Mouse (Mus musculus) liver, embryonic 16.5 days (tissue): ENCODE results near the gene Ftl1. TPM values are rescaled to one million over a fixed set of nuclear protein-coding genes. Genes with fewer than 3 reads are reported as not detected.
A peak's percentile ranks its signal among the peaks of the same experiment; 100 is the strongest.
"Not testable (repeated sequence)": the region's sequence is repeated elsewhere in the genome, so short reads cannot be mapped to it uniquely, and the experiment has no call there.

Source experiments
- ATAC-seq: fragments of 200-750 bp; cut with Nextera tagmentation; 2 replicates; pipeline ENCODE4 v1.8.0; 2017; ENCODE audit warnings: low read depth, mild to moderate bottlenecking, moderate number of reproducible peaks, moderate library complexity
- H3K27ac ChIP-seq: fragments of 300-500 bp; sonication (generic); 2 replicates; pipeline ENCODE4 v1.5.1; 2014; ENCODE audit warnings: mild to moderate bottlenecking, low read length
- H3K27me3 ChIP-seq: fragments of 300-500 bp; sonication (generic); 2 replicates; pipeline ENCODE4 v1.6.1; 2014; ENCODE audit warnings: low read depth, low read length, mixed read lengths; ENCODE audit not compliant: control insufficient read depth, insufficient read depth
- H3K36me3 ChIP-seq: fragments of 300-500 bp; sonication (generic); 2 replicates; pipeline ENCODE4 v1.6.1; 2014; ENCODE audit warnings: mild to moderate bottlenecking; ENCODE audit not compliant: control insufficient read depth, insufficient read depth
- H3K4me1 ChIP-seq: fragments of 300-500 bp; sonication (generic); 2 replicates; pipeline ENCODE4 v1.6.1; 2014; ENCODE audit warnings: low read depth, low read length, mixed read lengths; ENCODE audit not compliant: control insufficient read depth
- H3K4me2 ChIP-seq: fragments of 300-500 bp; sonication (generic); 2 replicates; pipeline ENCODE4 v1.6.1; 2014; ENCODE audit warnings: low read depth, low read length, mixed read lengths
- H3K4me3 ChIP-seq: fragments of 300-500 bp; sonication (generic); 2 replicates; pipeline ENCODE4 v1.5.1; 2014; ENCODE audit warnings: low read depth, mild to moderate bottlenecking, low read length
- H3K9ac ChIP-seq: fragments of 300-500 bp; sonication (generic); 2 replicates; pipeline ENCODE4 v1.6.1; 2014; ENCODE audit warnings: low read depth, low read length
- H3K9me3 ChIP-seq: fragments of 300-500 bp; sonication (generic); replicated peaks from 2 replicates; pipeline ENCODE4 v1.6.1; 2016; ENCODE audit warnings: low read length; ENCODE audit not compliant: control insufficient read depth
- WGBS: fragments of 180-500 bp; shearing (Covaris S2); extraction: QIAGEN DNeasy Blood & Tissue Kit; methylation state at CpG from one replicate; pipeline ENCODE4 v1.1.7; 2014; ENCODE audit not compliant: insufficient replicate concordance; 5-methylcytosine and 5-hydroxymethylcytosine counted together
- polyA plus RNA-seq: library from polyadenylated mRNA; unstranded; fragments of >200 nt; fragmentation: Nextera tagmentation; extraction: Ambion mirVana; gene quantifications from 2 replicates; pipeline ENCODE4 v1.2.1, GENCODE M21; 2015

Gene Ftl1
- polyA plus RNA-seq, 1 experiment from 2014 or later: 6,125 TPM

GRCm38 (mm10) chr7:45466283-45467089 lies 6.8 kb upstream of the Ftl1 start, which contains the start of gene Bax:
Gene Bax, minus strand, starts transcription at chr7:45466898.
- peak within 1 kb of the TSS; percentile 77 for H3K27ac ChIP-seq
- peak within 1 kb of the TSS; percentile 78 for H3K4me3 ChIP-seq
- H3K27me3 ChIP-seq: no peaks in the 10 kb centered on the region
- peaks cover 11% of the 10 kb centered on the region for H3K36me3 ChIP-seq
- H3K4me2 ChIP-seq: peak within 1 kb of the TSS; percentile 93
- H3K9me3 ChIP-seq: no peaks in the 10 kb centered on the region
- peak within 1 kb of the TSS; percentile 90 for H3K9ac ChIP-seq
- peaks cover 35% of the 10 kb centered on the region for H3K4me1 ChIP-seq
- under 1% methylated on average over 58 of the region's 58 CpGs for WGBS
- ATAC-seq: peak; percentile 83

GRCm38 (mm10) chr7:45465549-45465948 lies 5.9 kb upstream of the Ftl1 start:
- H3K4me1 ChIP-seq: peaks cover 36% of the 10 kb centered on the region
- H3K4me3 ChIP-seq: peak overlapping the region; percentile 78
- H3K27me3 ChIP-seq: no peaks in the 10 kb centered on the region
- H3K27ac ChIP-seq: no peak overlapping the region
- no peaks in the 10 kb centered on the region for H3K9me3 ChIP-seq
- 72% methylated on average over 9 of the region's 9 CpGs for WGBS
- ATAC-seq: no peak
- peak overlapping the region; percentile 93 for H3K4me2 ChIP-seq
- peaks cover 11% of the 10 kb centered on the region for H3K36me3 ChIP-seq
- peak overlapping the region; percentile 90 for H3K9ac ChIP-seq

- no peak overlapping the region for H3K4me2 ChIP-seq
- H3K4me3 ChIP-seq: peak overlapping the region; percentile 78
- 88% methylated on average over 12 of the region's 12 CpGs for WGBS
Observed at GRCm38 (mm10) chr7:45465112-45465511, 5.4 kb upstream of the Ftl1 start.

GRCm38 (mm10) chr7:45463987-45464778 lies 4.5 kb upstream of the Ftl1 start:
- 0 out of 2 replicates have a peak overlapping the region, but pooled peaks have one; percentile 43 for H3K27ac ChIP-seq
- WGBS: 84% methylated on average over 7 of the region's 7 CpGs
- H3K27me3 ChIP-seq: no peaks in the 10 kb centered on the region
- no peak for ATAC-seq
- H3K4me1 ChIP-seq: peaks cover 43% of the 10 kb centered on the region
- H3K9me3 ChIP-seq: no peaks in the 10 kb centered on the region
- H3K4me2 ChIP-seq: no peak overlapping the region
- no peak overlapping the region for H3K9ac ChIP-seq
- no peak overlapping the region for H3K4me3 ChIP-seq
- peaks cover 11% of the 10 kb centered on the region for H3K36me3 ChIP-seq

More at GRCm38 (mm10) chr7:45465112-45465511, 5.4 kb upstream of the Ftl1 start:
- no peaks in the 10 kb centered on the region for H3K9me3 ChIP-seq
- H3K36me3 ChIP-seq: peaks cover 11% of the 10 kb centered on the region
- H3K27ac ChIP-seq: no peak overlapping the region
- peaks cover 40% of the 10 kb centered on the region for H3K4me1 ChIP-seq
- no peak overlapping the region for H3K9ac ChIP-seq
- no peaks in the 10 kb centered on the region for H3K27me3 ChIP-seq
- ATAC-seq: no peak

GRCm38 (mm10) chr7:45462868-45463267 lies 3.2 kb upstream of the Ftl1 start:
- WGBS: 70% methylated on average over 4 of the region's 4 CpGs

GRCm38 (mm10) chr7:45462325-45462724 lies 2.6 kb upstream of the Ftl1 start:
- Histone ChIP-seq H3K36me3 (peaks cover 27% of the 10 kb centered on the region), H3K9ac (no peak overlapping the region), H3K27ac (peak overlapping the region; percentile 99; the same call in 1 of the 2 replicates), H3K4me1 (peaks cover 54% of the 10 kb centered on the region), H3K4me3 (no peak overlapping the region), H3K4me2 (no peak overlapping the region), H3K27me3 (no peaks in the 10 kb centered on the region), H3K9me3 (no peaks in the 10 kb centered on the region)
- 77% methylated on average over 4 of the region's 4 CpGs for WGBS
- ATAC-seq: no peak

More at GRCm38 (mm10) chr7:45462868-45463267, 3.2 kb upstream of the Ftl1 start:
- ATAC-seq, H3K4me3 ChIP-seq, H3K9ac ChIP-seq, H3K27ac ChIP-seq, H3K4me2 ChIP-seq, H3K27me3 ChIP-seq, H3K9me3 ChIP-seq: not testable (repeated sequence)
- peaks cover 49% of the 10 kb centered on the region for H3K4me1 ChIP-seq
- peaks cover 21% of the 10 kb centered on the region for H3K36me3 ChIP-seq

- Histone ChIP-seq H3K9ac (peak overlapping the region; percentile 52; the same call in 1 of the 2 replicates), H3K9me3 (no peaks in the 10 kb centered on the region), H3K4me3 (peak overlapping the region; percentile 35), H3K27me3 (no peaks in the 10 kb centered on the region), H3K36me3 (peaks cover 31% of the 10 kb centered on the region), H3K27ac (peak overlapping the region; percentile 99), H3K4me1 (peaks cover 54% of the 10 kb centered on the region), H3K4me2 (peak overlapping the region; percentile 79; the same call in 1 of the 2 replicates)
- no peak for ATAC-seq
- 88% methylated on average over 4 of the region's 4 CpGs for WGBS
Observed at GRCm38 (mm10) chr7:45461781-45462180, 2.1 kb upstream of the Ftl1 start.

GRCm38 (mm10) chr7:45461326-45461725 lies 1.6 kb upstream of the Ftl1 start:
- Histone ChIP-seq H3K4me1 (peaks cover 58% of the 10 kb centered on the region), H3K27me3 (no peaks in the 10 kb centered on the region), H3K36me3 (peaks cover 31% of the 10 kb centered on the region), H3K4me3 (peak overlapping the region; percentile 70), H3K9ac (peak overlapping the region; percentile 70), H3K4me2 (peak overlapping the region; percentile 79), H3K27ac (peak overlapping the region; percentile 99), H3K9me3 (no peaks in the 10 kb centered on the region)
- WGBS: 50% methylated on average over 5 of the region's 5 CpGs
- ATAC-seq: peak; percentile 8
